Mouse (Mus musculus): ENCODE measurements around the gene Ribc1. TPM values are rescaled to one million over a fixed set of nuclear protein-coding genes. Genes with fewer than 3 reads are reported as not detected.

Ribc1 gene
- polyA plus RNA-seq, 1 experiment from 2014 or later = 4.6 TPM

- WGBS = 80% methylated on average over 1 of the region's 1 CpGs
- Histone ChIP-seq H3K9ac (ENCODE audit: low read length) (no peak overlapping the region), H3K27ac (ENCODE audit: low read length) (no peak overlapping the region), H3K4me3 (ENCODE audit: low read length) (no peak overlapping the region), H3K4me2 (ENCODE audit: low read depth, low read length) (no peak overlapping the region), H3K27me3 (ENCODE audit: control insufficient read depth, insufficient read depth, low read depth, low read length) (peaks cover 9% of the 10 kb centered on the region), H3K9me3 (ENCODE audit: control insufficient read depth, low read length) (no peaks in the 10 kb centered on the region), H3K36me3 (ENCODE audit: control insufficient read depth, insufficient read depth, low read length) (peaks cover 2% of the 10 kb centered on the region; the same call in 1 of the 2 replicates), H3K4me1 (replicated peaks; ENCODE audit: control insufficient read depth, insufficient read depth, low read length) (no peaks in the 10 kb centered on the region)
- ATAC-seq (ENCODE audit: low read depth) = no peak
These were observed 8.2 kb downstream of the Ribc1 start for GRCm38 (mm10) chrX:152007863-152008262.

GRCm38 (mm10) chrX:152002865-152003264 lies 13.2 kb downstream of the Ribc1 start:
- WGBS = 49% methylated on average over 2 of the region's 2 CpGs
- peak overlapping the region; percentile 20 for H3K4me3 ChIP-seq (ENCODE audit: low read length)
- peaks cover 2% of the 10 kb centered on the region; the same call in 1 of the 2 replicates for H3K36me3 ChIP-seq (ENCODE audit: control insufficient read depth, insufficient read depth, low read length)
- ATAC-seq (ENCODE audit: low read depth) = no peak
- no peaks in the 10 kb centered on the region for H3K4me1 ChIP-seq (replicated peaks; ENCODE audit: control insufficient read depth, insufficient read depth, low read length)
- peak overlapping the region; percentile 68 for H3K4me2 ChIP-seq (ENCODE audit: low read depth, low read length)
- H3K9me3 ChIP-seq (ENCODE audit: control insufficient read depth, low read length) = no peaks in the 10 kb centered on the region
- H3K27me3 ChIP-seq (ENCODE audit: control insufficient read depth, insufficient read depth, low read depth, low read length) = peaks cover 7% of the 10 kb centered on the region
- H3K27ac ChIP-seq (ENCODE audit: low read length) = no peak overlapping the region
- H3K9ac ChIP-seq (ENCODE audit: low read length) = no peak overlapping the region

GRCm38 (mm10) chrX:152001737-152002710 lies 14.1 kb downstream of the Ribc1 start, which contains the start of gene Hsd17b10:
Gene Hsd17b10 (plus strand): TSS chrX:152001845.
- peak within 1 kb of the TSS; percentile 57 for H3K27ac ChIP-seq (ENCODE audit: low read length)
- H3K9me3 ChIP-seq (ENCODE audit: control insufficient read depth, low read length) = no peaks in the 10 kb centered on the region
- no peaks in the 10 kb centered on the region for H3K4me1 ChIP-seq (replicated peaks; ENCODE audit: control insufficient read depth, insufficient read depth, low read length)
- H3K4me2 ChIP-seq (ENCODE audit: low read depth, low read length) = peak within 1 kb of the TSS; percentile 68
- H3K4me3 ChIP-seq (ENCODE audit: low read length) = peak within 1 kb of the TSS; percentile 60
- peak within 1 kb of the TSS; percentile 65 for H3K9ac ChIP-seq (ENCODE audit: low read length)
- 15% methylated on average over 39 of the region's 41 CpGs for WGBS
- peaks cover 5% of the 10 kb centered on the region; the same call in 1 of the 2 replicates for H3K27me3 ChIP-seq (ENCODE audit: control insufficient read depth, insufficient read depth, low read depth, low read length)
- H3K36me3 ChIP-seq (ENCODE audit: control insufficient read depth, insufficient read depth, low read length) = peaks cover 2% of the 10 kb centered on the region; the same call in 1 of the 2 replicates
- peak; percentile 99 for ATAC-seq (ENCODE audit: low read depth)

GRCm38 (mm10) chrX:152001182-152001684 lies 14.9 kb downstream of the Ribc1 start:
- 29% methylated on average over 9 of the region's 9 CpGs for WGBS
- 0 out of 2 replicates have a peak overlapping the region, but pooled peaks have one; percentile 33 for H3K9ac ChIP-seq (ENCODE audit: low read length)
- 0 out of 2 replicates have a peak overlapping the region, but pooled peaks have one; percentile 23 for H3K27ac ChIP-seq (ENCODE audit: low read length)

GRCm38 (mm10) chrX:151999006-151999710 lies 16.9 kb downstream of the Ribc1 start:
- Histone ChIP-seq H3K9ac (ENCODE audit: low read length) (no peak overlapping the region), H3K27ac (ENCODE audit: low read length) (no peak overlapping the region), H3K9me3 (ENCODE audit: control insufficient read depth, low read length) (no peaks in the 10 kb centered on the region), H3K4me2 (ENCODE audit: low read depth, low read length) (no peak overlapping the region), H3K36me3 (ENCODE audit: control insufficient read depth, insufficient read depth, low read length) (peaks cover 2% of the 10 kb centered on the region; the same call in 1 of the 2 replicates), H3K4me1 (replicated peaks; ENCODE audit: control insufficient read depth, insufficient read depth, low read length) (no peaks in the 10 kb centered on the region), H3K4me3 (ENCODE audit: low read length) (no peak overlapping the region), H3K27me3 (ENCODE audit: control insufficient read depth, insufficient read depth, low read depth, low read length) (peaks cover 5% of the 10 kb centered on the region; the same call in 1 of the 2 replicates)
- 70% methylated on average over 4 of the region's 4 CpGs for WGBS
- no peak for ATAC-seq (ENCODE audit: low read depth)

More at GRCm38 (mm10) chrX:152001182-152001684, 14.9 kb downstream of the Ribc1 start:
- Histone ChIP-seq H3K4me1 (replicated peaks; ENCODE audit: control insufficient read depth, insufficient read depth, low read length) (no peaks in the 10 kb centered on the region), H3K4me2 (ENCODE audit: low read depth, low read length) (peak overlapping the region; percentile 68), H3K9me3 (ENCODE audit: control insufficient read depth, low read length) (no peaks in the 10 kb centered on the region), H3K27me3 (ENCODE audit: control insufficient read depth, insufficient read depth, low read depth, low read length) (peaks cover 5% of the 10 kb centered on the region; the same call in 1 of the 2 replicates), H3K4me3 (ENCODE audit: low read length) (peak overlapping the region; percentile 60), H3K36me3 (ENCODE audit: control insufficient read depth, insufficient read depth, low read length) (peaks cover 2% of the 10 kb centered on the region; the same call in 1 of the 2 replicates)
- no peak for ATAC-seq (ENCODE audit: low read depth)

Other genes starting within 250 kb of the Ribc1 start
- 37.8 and 46.9 TPM in 2 replicates for gene Huwe1, start 215.5 kb downstream of the Ribc1 start, polyA plus RNA-seq (2015; fragmentation: Nextera tagmentation; extraction: Ambion mirVana)
- gene Hsd17b10, start 14.4 kb downstream of the Ribc1 start, polyA plus RNA-seq (2015; fragmentation: Nextera tagmentation; extraction: Ambion mirVana) = 210 and 215 TPM in 2 replicates
- gene Smc1a, start 133 bp upstream of the Ribc1 start, polyA plus RNA-seq (2015; fragmentation: Nextera tagmentation; extraction: Ambion mirVana) = 111 and 119 TPM in 2 replicates
- 3.6 and 3.8 TPM in 2 replicates for gene Iqsec2, start 128.0 kb upstream of the Ribc1 start, polyA plus RNA-seq (2015; fragmentation: Nextera tagmentation; extraction: Ambion mirVana)
- gene Kdm5c, start 216.7 kb upstream of the Ribc1 start, polyA plus RNA-seq (2015; fragmentation: Nextera tagmentation; extraction: Ambion mirVana) = 41.0 and 43.0 TPM in 2 replicates

Measured in lung, embryonic 16.5 days (tissue).